Mouse (Mus musculus) left cerebral cortex, postnatal 10 days (tissue): Measurements from ENCODE around the gene Acta2. TPM values are rescaled to one million over a fixed set of nuclear protein-coding genes. Genes with fewer than 3 reads are reported as not detected.
"Not testable (repeated sequence)": the region's sequence is repeated elsewhere in the genome, so short reads cannot be mapped to it uniquely, and the experiment has no call there.

Experiments used
- DNase-seq, 2 experiments: peaks; one replicate each; pipeline ENCODE4 v3.0.0; 2021 to 2022; ENCODE audit warnings: low spot score in 2 of 2, mixed read lengths in 1 of 2; ENCODE audit errors: extremely low spot score in 1 of 2
- intact Hi-C: fragments of 180-260 bp; cut with DNase I; formaldehyde crosslinking; loops from one replicate; pipeline ENCODE4 v1.15.1; 2025
- total RNA-seq, 2 experiments: library from RNA; stranded (reverse); gene quantifications; 2 replicates each; pipeline ENCODE4 v1.2.3; 2021

Acta2 gene
- total RNA-seq, 2 experiments from 2014 or later: 17.0 to 17.1 TPM

DNA sequence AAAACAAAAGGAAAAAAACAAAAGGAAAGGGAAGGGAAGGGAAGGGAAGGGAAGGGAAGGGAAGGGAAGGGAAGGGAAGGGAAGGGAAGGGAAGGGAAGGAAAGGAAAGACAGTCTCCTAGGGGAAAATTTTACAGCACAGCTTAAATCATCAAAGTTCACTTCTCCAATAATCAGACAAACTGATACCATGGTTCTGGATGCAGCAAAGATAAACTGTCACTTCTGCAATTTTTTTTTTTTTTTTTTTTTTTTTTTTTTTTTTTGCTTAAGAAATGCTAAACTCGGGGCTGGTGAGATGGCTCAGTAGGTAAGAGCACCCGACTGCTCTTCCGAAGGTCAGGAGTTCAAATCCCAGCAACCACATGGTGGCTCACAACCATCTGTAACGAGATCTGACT is 49.3 kb downstream of the Acta2 start:
- intact Hi-C loops, DNase-seq: not testable (repeated sequence)

DNA sequence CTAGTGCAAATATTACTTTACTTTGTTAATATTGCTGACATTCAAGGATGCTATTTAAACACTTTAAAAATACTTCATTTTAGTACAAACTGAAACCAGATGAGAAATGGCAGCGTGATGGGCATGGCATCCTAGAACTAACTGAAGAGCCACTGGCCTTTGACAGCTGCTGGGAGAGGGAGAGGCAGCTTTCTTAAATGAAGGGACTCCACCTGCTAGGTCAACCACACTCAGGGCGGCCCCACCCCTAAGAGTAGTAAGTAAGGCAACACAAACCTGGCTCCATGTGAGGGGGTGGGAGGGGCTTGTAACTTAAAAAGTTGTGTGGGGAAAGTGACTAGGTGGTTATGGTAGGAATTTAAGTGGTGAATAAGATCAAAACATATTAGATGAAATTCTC is 52.7 kb downstream of the Acta2 start:
- no peak for DNase-seq
- intact Hi-C loops: no loop called here

DNA sequence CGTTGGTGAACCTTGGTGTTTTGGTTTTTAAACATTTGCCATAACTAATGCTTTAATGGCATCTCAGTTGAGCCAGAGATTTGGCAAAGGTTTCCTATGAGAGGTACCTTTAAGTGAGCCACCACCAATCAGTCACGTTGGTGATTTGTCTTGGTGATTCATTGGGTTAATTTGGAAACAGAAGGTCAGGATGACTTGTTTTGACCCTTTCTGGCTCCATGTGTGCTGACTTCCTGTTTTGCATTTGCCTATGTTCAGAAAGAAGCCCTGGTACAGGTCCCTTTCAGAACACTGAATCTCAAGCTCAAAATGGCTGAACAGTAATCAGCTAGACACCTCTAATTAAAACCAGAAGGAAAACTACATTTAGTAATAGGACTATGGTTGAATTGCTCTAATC is 55.9 kb downstream of the Acta2 start:
- DNase-seq: no peak
- intact Hi-C loops: no loop called here

DNA sequence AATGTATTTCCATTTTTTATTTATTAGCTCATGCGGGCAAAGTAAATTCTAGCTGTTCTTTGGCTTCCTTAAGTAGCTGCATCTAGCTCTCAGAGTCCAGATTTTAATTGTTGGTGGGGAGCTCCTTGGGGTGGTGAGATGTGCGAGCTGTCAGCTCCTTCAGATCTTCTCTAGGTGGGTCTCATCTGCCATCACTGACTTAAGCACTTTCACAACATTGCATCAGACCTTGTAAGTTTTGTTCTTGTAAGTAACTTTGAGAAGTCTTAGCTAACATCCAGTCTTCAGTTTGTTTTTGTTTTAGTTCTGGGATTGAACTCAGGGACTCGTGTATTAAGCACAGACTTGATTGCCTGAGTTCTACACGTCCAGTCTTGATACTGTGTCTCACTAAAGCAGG is 56.5 kb downstream of the Acta2 start:
- no peak for DNase-seq
- intact Hi-C loops: no loop called here

DNA sequence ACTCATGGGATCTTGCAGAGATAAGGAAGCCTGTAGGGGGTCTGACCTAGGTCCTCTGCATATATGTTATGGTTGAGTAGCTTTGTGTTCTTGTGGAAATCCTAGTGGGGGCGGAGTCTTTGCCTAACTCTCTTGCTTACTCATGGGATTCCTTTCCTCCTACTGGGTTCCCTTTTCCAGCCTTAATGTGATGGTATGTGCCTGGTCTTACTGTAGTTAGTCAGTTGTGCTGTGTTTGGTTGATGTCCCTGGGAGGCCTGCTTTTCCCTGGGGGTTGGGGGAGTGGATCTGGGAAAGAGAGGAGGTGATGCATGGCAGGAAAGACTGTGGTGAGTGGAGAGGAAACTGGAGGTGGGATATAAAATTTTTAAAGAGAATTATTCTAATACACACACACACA is 57.3 kb downstream of the Acta2 start:
- intact Hi-C loops: no loop called here
- DNase-seq: no peak

DNA sequence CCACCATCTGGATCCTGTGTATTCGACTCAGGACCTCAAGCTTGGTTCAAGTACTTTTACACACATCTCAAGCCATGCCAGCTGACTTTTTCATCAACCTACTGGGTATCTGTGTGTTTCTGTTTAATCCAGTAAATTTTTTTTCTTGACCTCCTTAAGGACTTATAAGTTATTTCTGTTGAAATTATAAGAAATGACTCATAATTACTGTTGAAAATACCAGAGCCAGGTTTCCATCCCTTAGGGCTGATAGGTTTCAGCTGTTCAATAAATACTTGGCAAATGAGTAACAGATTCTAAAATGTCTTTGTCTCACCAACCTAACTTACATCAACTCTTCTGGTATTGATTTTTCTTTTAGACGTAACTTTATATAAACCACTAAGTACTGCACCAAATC is 60.4 kb downstream of the Acta2 start:
- DNase-seq: no peak
- intact Hi-C loops: no loop called here

DNA sequence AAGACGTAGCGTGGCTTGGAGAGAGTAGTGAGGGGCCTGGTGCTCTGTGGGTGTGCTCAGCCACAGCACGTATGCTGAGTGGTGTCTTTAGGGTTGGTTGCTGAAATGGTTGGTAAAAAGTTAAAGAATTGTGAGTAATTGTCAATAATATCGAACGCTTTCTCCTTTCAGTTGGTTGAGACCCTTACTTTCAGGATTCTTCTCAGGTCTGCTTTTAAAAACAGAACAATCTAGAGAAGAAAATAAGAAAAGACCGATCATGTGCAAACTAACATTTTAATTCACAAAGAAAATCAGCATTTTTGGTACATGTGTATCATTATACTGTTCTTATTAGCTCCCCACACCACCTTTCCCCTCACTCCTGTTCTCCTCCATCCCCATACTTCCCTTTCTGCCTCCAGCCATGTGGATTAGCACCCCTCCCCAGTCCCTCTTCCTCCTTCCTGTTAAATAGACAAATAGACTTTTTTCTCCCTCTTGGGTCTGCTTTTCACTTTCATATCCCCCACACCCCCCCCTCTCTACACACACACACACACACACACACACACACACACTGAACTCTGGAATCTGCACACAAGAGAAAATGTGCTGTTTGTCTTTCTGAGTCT is 61.2 kb downstream of the Acta2 start:
- DNase-seq: no peak
- intact Hi-C loops: loop anchor here (5.0 kb wide), 1 partner anchor 38 kb away; no protein-coding TSS in a partner anchor

DNA sequence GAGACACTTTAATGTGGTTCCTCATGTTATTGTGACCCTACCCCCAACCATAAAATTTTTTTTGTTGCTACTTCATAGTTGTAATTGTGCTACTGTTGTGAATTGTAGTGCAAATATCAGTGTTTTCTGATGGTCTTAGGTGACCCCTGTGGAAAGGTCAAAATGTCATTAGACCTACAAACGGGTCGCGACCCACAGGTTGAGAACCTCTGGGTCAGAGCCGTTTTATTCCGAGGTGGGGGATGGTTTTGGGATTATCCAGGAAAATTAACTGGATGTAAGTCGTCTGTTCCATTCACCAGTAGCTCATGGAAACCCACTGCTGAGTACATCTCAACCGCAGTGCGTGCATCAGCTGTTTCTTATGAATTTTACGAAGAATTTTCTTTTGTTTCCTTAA is 61.7 kb downstream of the Acta2 start:
- intact Hi-C loops: loop anchor here (5.0 kb wide), 1 partner anchor 39 kb away; no protein-coding TSS in a partner anchor
- DNase-seq: no peak

DNA sequence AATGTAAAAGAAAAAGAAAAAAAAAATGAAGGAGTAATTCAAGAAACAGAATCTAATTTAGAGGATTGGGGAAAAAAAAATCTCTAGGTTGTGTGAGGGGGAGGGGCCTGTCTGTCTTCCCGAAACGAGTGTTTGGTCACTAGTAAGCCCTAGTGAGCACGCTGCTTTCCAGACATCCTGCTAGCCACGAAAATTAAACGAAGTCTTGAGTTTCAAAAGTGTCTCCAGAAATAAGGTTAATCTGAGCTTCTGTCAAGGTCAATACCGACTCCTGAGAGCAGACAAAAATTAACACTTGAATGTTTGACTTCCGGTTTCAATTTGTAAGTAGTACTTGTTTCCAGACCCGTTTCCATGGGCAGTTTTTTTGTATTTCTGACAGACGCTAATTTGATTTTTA is 62.2 kb downstream of the Acta2 start:
- peak in 1 of 2 experiments; percentile 36 for DNase-seq
- intact Hi-C loops: loop anchor here (5.0 kb wide), 1 partner anchor 39 kb away; no protein-coding TSS in a partner anchor

DNA sequence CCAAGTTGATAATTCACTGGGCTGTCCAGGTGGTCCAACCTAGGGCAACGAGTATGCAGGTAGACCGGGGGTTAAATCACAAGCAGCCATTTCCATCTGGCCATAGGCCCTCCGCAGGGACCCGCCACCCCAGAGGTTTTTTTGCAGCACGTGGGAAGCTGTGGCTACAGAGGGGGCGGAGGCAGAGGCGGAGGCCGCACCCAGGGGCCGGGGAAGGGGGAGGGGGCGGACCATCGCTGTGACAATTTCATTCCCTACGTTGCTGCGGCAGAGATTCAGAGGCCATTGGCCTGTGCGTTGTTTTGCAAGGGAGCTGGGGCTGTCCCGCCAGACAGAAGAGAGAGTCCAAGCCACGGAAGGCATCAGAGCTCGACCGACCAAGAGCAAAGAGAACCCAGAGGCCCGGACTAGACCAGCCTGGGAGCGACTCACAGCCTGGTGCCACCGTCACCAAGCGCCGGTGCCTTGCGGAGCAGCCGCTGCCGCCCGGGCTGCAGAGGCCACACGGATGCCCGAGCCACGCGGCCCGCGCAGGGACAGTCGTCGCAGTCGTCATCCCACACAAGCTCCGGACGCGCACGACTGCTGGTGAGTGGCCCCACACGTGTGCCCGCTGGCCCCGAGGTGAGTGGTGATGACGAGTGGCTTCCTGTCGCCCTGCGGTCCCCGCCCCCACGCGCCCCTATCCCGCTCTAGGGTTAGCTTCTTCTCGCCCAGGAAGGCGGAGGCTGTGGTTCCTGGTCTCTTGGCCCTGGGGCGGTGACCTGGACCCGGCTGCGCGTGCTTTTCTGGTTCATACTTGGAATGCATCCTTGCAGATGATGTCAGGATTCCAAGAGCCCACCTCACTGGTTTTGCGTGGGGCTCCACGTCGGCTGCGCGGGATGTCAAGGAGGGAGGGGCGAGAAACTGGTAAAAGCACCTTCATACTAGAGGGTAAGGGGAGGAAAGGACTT is 63.1 kb downstream of the Acta2 start, which contains the start of gene Stambpl1:
TSS of gene Stambpl1 (plus strand) at position 222 of the 956 bp plus-strand sequence.
- DNase-seq: peak; percentile 65 to 86
- intact Hi-C loops: loop anchor here (5.0 kb wide), 1 partner anchor 40 kb away; no protein-coding TSS in a partner anchor

DNA sequence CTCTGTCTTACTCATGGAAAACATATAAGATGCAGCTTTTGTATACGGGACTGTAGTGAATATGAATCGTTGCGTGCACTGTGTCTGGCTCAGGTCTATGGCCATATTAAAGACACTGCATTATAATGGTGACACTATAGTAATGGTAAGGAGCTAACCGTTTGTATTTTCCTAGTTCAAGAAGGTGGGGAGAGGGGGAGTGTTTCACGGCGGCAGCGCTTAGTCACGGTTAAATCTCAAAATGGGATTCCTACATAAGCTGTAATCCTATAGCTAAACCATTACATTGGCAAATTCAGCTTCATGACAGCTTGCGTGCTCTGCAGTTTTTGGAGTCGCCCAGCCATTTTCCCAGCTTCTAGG is 63.8 kb downstream of the Acta2 start:
- intact Hi-C loops: loop anchor here (5.0 kb wide), 1 partner anchor 41 kb away; no protein-coding TSS in a partner anchor
- DNase-seq: no peak

Other genes starting within 250 kb of the Acta2 start
- under 1 TPM in 1 of 2 experiments, not detected in 1; 0.15 TPM for gene Lipk, start 247.3 kb downstream of the Acta2 start, total RNA-seq
- not detected for gene Lipn, start 188.2 kb downstream of the Acta2 start, total RNA-seq
- under 1 TPM; 0.58 to 0.67 TPM for gene Lipm, start 154.7 kb downstream of the Acta2 start, total RNA-seq
- under 1 TPM in 1 of 2 experiments, not detected in 1; 0.24 TPM for gene Ankrd22, start 89.5 kb downstream of the Acta2 start, total RNA-seq
- gene Stambpl1, start 63.4 kb downstream of the Acta2 start, total RNA-seq: 10 to 100 TPM; 16.9 to 18.2 TPM
- gene Fas, start 35.1 kb upstream of the Acta2 start, total RNA-seq: under 1 TPM in 1 of 2 experiments, not detected in 1; 0.90 TPM
- 1 to 10 TPM in 1 of 2 experiments, under 1 TPM in 1; 0.83 to 1.2 TPM for gene Ch25h, start 219.6 kb upstream of the Acta2 start, total RNA-seq